Mouse (Mus musculus): ENCODE measurements around the gene Gm16181.

DNA sequence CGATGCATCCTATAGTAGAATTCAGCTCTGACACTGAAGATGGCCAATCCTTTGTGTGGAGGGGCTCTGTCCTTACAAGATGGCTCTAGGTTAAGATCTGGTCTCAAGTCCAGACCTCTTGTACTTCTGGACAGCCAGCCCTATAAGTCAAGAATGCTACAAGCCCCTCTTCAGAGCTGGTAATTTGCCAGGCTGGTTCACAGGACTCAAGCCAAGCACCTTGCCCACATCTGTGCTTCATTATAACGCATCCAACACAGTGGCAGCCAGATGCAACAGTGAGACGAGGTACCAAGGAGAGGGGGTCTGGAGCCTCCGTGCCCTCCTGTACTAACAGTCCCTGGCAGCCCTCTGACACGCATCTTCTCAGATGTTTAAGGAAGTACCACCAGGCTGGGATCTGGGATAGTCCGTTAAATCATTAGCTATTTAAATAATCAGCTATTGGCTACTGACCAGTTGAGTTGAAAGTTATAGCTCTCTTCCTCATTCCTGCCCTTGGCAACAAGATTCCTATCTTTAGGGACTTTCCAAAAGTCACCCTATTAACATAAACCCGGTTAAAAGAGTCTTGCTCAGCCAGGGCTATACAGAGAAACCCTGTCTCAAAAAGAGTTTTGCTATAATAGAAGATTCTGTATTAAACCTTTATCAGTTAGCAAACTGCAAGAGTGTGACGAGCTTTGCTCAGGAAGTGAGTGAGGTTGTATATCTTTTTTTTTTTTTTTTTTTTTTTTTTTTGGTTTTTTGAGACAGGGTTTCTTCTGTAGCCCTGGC lies 46.2 kb upstream of the Gm16181 start:
- TF ChIP-seq CTCF (IDR thresholded peaks at IDR 0.05; ENCODE audit: borderline replicate concordance, control insufficient read depth, extremely low read depth, insufficient read depth, low read length, poor library complexity) = no peak
- no peak for TF ChIP-seq POLR2A (IDR thresholded peaks at IDR 0.05; ENCODE audit: control insufficient read depth, extremely low read depth, insufficient read depth, low read length, poor library complexity)

Measured in thymus, adult 2 months (tissue).